Mouse (Mus musculus) cerebellum, adult 2 months (tissue): ENCODE results near the gene Nmrk2.

Experiments used
- CTCF ChIP-seq: fragments of 200-500 bp; IDR thresholded peaks from 2 replicates; pipeline ENCODE4 v1.5.1; 2011; ENCODE audit warnings: low read depth, mild to moderate bottlenecking, control low read depth, low read length, moderate library complexity, borderline replicate concordance; ENCODE audit not compliant: insufficient read depth
- POLR2A ChIP-seq: fragments of 200-500 bp; IDR thresholded peaks from 2 replicates; pipeline ENCODE4 v1.6.1; 2011; ENCODE audit warnings: low read length, control low read depth, borderline replicate concordance; ENCODE audit not compliant: insufficient read depth

GRCm38 (mm10) chr10:81177958-81178712 lies 23.7 kb downstream of the Nmrk2 start:
- TF ChIP-seq CTCF (no peak), POLR2A (no peak)
